Mouse (Mus musculus) T-helper 1 cell (primary cell): Measurements from ENCODE around the gene Slc15a2.

ENCODE experiments used
- in situ Hi-C: fragments of 300-600 bp; cut with MboI, MseI; formaldehyde crosslinking; loops from one replicate; pipeline ENCODE4 v1.15.1; 2025; ENCODE audit warnings: high pct_unique_total_duplicates

Slc15a2 gene

DNA sequence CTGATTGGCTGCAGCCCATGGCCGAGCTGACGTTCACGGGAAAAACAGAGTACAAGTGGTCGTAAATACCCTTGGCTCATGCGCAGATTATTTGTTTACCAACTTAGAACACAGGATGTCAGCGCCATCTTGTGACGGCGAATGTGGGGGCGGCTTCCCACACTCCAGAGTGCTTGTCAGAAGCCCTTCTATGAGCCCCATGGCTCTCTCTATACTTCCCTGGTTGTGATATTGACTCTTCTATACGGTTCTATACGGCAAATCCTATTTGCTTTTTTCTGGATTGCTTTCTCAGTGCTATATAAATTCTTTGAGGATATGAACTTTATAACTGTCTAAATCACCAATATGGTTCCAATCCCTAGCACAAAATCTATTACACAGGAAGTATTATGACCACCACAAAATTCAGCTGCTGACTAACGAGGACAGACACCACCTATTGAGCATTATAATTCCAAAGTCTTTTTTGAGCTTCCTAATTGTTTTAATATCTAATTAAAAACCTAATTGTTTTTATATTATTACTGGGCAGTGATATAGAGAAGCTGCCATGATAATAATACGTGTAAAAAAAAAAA lies 14.5 kb downstream of the Slc15a2 start:
- in situ Hi-C loops, result no loop called here

DNA sequence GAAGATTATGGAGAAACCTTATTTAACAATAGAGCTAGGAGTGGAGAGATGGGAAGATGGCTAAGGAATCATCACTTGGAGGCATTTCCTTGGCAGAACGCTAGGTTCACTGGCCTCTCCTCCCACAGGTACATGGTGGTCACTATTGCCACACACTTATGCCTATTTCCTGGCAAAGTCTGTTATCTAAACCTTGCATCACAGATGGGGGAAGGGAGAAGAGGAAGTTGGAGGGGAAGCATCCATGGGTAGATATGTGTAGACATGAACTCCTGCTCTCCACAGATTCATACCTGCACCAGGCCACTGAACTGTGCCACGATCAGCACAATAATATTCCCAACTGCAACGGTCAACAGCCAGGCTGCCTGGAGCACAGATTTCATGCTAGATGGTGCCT lies 32.8 kb downstream of the Slc15a2 start:
- in situ Hi-C loops, result no loop called here

DNA sequence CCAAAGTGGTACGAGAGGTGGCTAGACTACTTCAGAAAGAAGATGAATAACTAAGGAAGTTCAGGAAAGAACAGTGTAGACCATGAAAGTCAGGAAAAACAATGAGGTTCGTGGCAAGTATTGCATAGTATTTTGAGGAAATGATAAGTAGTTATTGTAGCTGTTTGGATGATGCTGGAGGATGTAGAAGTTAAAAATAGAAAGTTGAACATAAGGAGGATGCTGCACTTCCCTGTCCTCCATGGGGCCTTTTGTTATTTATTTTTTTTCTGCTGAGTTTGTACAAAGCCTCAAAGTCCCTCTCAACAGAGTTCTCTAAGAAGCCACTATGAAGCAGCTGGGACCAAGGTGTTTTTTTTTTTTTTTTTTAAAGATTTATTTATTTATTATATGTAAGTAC lies 37.0 kb downstream of the Slc15a2 start:
- in situ Hi-C loops, result loop anchor here (25.0 kb wide), 1 partner anchor 1385 kb away; the partner anchor contains the start of gene Sec22a

DNA sequence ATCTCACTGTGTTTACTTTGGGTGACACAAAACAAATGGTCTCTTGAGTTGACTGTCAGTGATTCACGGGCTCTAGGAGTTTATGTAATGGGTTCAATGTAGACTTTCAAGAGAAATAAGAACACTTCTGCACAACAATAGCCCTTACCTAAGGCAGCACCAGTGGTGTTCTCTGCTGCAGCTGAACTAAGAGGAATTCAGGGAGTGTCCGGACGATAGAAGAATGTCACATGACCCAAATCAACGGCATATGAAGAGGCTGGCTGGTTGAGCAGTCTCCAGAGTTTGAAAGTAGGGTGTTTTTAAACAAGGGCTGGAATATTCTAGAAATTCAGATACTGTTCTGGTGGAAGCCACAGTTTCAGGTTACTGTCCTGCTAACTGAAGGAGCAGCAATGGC lies 37.7 kb downstream of the Slc15a2 start:
- in situ Hi-C loops, result loop anchor here (25.0 kb wide), 1 partner anchor 1385 kb away; the partner anchor contains the start of gene Sec22a

DNA sequence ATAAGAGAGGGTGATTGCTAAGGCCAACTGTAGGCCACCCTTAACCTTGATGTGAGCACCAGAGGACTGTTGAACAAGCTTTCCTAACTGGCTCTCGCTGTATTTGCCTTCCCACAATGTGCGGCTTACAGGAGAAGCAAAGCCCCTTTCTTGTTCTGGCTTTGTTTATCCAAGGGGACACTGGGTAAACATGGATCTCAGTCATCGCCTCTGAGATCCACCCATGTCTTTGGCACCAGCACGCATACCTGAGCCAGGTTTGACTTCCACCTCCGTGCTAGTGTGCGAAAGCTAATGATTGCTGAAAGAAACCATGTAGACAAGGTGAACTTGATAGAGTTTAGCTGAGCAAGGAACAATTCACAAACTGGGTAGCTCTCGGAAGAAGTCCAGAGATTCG lies 41.2 kb downstream of the Slc15a2 start:
- in situ Hi-C loops, result loop anchor here (25.0 kb wide), 1 partner anchor 1381 kb away; the partner anchor contains the start of gene Sec22a

DNA sequence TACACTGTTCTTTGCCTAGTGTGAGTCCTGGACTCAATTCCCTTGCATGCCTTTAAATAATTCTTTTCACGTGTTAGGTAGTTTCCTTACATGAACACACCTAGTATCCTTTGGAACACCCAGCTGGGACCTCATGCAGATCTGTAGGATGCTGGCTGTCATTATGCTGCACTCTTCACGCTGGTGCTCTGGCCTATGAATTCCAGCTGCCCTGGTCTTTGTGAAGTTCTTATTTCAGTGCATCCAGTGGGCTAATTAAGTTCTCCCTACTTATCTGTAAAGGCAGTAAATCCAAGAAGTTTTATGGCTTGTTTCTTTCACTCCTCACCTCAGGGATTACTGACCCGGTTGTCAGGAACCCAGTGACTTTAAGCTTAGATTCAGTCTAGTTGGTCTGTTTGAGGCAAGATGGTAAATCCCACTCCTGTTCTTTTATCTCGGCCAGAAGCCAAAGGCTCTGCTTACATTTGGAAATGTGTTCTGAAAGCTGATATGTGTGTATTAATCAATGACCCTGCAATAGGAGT lies 45.3 kb downstream of the Slc15a2 start:
- in situ Hi-C loops, result loop anchor here (25.0 kb wide), 1 partner anchor 1377 kb away; the partner anchor contains the start of gene Sec22a

DNA sequence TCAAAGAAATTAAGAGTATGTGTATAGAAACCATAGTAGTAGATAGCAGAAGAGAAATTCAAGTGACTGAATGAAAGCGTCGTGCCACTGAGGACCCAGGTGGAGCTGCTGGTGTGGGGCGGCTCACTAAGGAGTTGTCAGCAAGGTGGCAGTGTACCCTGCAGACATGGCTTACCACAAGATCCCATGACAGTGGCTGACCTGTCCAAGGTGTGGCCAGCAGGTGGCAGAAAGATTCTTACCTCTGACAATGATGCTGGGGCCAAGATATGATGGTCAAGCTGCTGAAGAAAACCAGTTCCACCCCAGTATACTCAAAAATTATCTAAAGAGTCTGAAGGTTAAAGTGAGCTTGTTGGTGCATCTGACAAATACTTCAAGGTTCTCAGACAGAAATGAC lies 49.3 kb downstream of the Slc15a2 start:
- in situ Hi-C loops, result loop anchor here (25.0 kb wide), 1 partner anchor 1373 kb away; the partner anchor contains the start of gene Sec22a

DNA sequence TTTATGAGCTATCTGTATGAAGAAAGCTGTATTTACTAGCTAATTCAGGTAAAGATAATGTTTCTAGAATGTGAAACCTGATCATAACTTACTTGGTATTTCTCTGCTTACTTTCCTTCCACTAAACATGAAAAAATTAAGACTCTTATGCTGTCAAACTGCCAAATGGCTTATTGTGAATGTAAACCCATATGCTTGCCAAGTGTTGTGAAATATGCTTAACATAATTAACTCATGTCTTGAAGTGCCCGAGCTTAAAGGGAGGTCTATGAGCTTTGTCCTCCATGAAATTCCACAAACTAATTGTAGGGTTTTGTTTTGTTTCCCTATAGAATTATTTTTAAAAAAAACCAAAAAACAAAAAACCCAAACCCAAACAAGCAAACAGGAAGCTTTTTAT lies 50.9 kb downstream of the Slc15a2 start:
- in situ Hi-C loops, result loop anchor here (25.0 kb wide), 1 partner anchor 1372 kb away; the partner anchor contains the start of gene Sec22a

DNA sequence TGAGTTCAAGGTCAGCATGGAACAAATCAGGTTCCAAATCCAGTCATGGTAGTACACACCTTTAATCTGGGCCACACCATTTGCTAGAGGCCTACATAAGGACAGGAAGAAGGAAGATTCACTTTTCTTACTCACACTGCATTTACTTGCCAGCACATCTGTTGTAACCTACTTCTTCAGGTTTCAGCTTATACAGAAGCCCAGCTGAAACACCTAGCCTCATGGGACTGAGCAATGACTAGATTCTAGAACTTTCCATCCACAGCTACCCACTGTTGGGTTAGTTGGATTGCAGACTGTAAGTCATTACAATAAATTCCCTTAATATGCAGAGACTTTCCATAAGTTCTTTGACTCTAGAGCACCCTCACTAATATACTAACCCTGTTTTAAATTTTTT lies 52.2 kb downstream of the Slc15a2 start:
- in situ Hi-C loops, result loop anchor here (25.0 kb wide), 1 partner anchor 1370 kb away; the partner anchor contains the start of gene Sec22a

DNA sequence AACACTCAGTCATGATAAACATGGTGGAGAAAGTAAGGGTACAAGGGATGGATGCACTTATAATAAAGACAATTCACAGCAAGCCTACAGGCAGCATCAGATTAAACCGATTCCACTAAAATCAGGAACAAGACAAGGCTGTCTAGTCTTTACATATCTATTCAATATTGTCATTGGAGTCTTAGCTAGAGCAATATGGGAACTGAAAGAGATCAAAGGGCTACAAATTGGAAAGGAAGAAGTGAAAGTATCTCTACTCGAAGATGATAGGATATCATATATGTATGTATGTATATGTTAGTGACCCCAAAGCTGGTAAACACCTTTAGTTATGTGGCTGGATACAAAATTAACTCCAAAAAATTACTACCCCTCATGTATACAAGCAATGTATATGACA lies 55.8 kb downstream of the Slc15a2 start:
- in situ Hi-C loops, result loop anchor here (5.0 to 25.0 kb wide), 2 partner anchors 257 to 1367 kb away; partner anchors contain the start of gene Sec22a

DNA sequence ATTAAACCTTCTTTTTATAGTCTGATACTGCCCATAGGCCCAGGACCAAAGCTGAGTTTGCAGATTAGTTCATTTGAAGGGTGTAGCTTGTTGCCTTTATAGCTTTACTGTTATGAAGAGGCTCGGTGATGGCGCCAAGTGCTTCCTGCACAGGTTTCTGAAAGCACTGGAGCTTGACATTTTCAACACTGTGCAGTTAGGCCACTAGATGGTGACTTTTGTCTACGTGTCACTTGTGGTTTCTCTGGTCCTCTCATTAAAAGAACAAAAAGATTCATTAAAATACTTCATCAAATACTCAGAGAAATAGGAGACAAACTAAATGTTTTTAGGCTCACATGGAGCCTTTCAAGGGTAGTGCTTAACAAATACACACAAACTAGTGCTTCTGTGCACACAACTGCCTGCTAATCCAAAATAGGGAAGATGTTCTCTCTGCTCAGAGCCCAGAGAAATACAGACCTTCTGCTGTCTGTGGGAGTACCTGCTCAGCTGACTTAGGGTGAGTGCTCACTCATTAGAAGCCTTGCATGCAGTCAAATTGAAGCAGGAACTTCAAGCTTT lies 60.8 kb downstream of the Slc15a2 start:
- in situ Hi-C loops, result loop anchor here (5.0 kb wide), 1 partner anchor 88 kb away; no protein-coding TSS in a partner anchor

DNA sequence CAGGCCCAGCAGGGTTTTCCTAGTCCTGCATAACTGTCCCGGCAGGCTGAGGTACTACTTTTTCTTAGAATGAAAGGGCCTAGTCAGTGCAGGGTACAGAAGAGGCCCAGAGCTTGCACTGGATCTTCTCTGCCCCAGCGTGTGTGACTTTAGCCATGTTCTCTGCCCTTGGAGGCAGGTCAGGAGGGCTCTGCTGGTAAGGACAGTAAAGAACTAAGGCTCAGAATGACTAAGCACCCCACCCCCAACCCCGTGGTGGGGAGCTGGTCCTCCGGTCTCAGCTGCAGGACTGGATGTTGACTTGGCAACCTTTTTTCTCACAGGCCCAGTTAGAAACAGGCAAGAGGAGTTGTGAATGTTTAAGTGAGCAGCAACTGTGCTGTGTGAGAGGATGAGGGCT lies 62.0 kb downstream of the Slc15a2 start:
- in situ Hi-C loops, result loop anchor here (5.0 kb wide), 1 partner anchor 90 kb away; no protein-coding TSS in a partner anchor

DNA sequence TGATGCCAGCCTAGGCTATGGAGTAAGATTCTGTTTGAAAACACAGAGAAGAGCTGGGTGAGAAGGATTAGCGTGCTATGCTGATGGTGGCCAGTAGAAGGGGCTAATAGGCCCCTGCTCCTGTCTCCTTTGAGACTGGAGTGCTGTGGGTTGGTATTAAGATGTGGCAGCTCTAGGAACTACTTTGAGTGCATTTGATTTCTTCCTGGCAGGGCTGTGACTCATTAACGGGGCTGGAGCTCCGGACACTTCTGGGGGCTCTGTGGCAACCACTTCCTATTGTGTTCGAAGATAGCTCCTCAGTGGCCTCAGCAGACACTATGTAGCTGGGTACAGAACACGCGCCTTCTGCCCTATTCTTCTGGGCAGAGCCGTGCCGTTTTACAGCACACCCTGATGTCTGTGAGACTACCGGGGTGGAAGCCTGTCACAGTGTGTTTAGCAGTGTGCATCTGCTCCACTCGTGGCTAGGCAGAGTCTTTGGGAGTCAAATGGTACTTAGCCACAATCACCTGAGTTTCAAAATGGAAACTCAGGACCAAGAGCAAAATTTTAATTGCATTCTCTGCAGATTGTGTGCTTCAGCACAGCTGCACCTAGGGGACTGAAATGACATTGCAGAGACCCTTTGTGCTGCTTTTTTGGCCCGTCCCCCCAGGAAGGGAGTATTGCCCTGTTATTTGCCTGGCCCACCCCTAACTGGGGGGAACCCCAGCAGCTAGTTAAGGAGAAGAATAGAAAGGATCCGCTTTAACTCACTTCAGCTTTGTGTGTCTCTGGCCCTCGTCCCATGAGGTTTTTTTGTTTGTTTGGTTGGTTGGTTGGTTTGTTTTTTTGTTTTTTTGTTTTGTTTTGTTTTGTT lies 64.3 kb downstream of the Slc15a2 start:
- in situ Hi-C loops, result loop anchor here (5.0 kb wide), 1 partner anchor 92 kb away; no protein-coding TSS in a partner anchor

DNA sequence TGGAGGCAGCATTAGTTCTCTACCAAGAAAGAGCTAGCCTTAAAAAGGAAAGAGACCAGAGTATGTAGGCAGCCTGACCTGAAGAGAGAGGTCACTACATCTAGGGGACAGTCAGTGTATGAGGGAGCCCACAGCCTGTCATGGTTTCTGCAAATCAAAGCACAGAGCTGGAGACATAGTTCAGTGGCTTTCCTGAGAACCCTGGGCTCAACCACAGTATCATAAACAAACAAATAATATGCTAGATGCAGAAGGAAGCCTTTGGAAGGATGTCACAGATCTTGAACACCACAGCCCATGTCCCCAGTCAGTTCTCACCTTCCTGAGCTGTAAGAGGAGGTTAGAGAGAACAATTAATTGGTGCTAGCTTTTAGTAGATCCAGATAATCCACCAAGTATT lies 66.1 kb downstream of the Slc15a2 start:
- in situ Hi-C loops, result loop anchor here (5.0 kb wide), 1 partner anchor 289 kb away; no protein-coding TSS in a partner anchor

DNA sequence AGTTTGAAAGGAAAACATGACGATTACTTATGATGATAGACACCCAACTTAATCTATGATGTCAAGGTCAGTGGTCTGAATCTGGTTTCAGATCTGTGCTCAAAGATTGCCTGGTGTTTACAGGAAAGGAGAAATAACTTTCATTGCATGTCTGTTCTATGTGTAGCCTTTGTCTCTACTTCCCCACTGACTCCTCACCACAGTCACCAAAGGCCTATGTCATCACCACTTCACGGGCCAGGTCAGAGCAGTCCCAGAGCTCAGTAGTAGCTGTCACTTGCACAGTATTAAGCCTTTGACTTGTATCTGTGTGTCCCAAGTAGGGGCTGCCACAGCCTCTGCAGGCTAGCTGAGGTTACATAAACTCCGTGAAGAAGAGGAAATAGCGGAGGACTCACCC lies 67.3 kb downstream of the Slc15a2 start:
- in situ Hi-C loops, result loop anchor here (5.0 kb wide), 1 partner anchor 290 kb away; no protein-coding TSS in a partner anchor

DNA sequence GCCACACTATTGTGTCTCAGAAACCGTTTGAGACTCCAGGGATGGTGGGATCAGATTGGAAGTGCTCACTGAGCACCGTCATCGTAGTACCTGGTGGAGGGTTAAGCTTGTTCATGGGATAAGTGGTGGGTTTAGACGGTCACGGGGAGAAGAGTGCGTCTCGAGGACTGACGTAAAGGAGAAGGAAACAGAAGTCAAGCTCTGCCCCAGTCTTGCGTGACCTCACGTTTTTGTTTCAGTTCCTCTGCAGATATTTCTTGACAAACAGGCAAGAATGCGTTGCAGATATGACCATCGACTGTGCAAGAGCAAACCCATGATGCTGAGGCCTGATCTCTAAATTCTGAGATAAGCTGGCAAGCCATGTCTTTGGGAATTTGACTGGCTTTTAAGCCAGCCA lies 73.0 kb downstream of the Slc15a2 start:
- in situ Hi-C loops, result no loop called here

DNA sequence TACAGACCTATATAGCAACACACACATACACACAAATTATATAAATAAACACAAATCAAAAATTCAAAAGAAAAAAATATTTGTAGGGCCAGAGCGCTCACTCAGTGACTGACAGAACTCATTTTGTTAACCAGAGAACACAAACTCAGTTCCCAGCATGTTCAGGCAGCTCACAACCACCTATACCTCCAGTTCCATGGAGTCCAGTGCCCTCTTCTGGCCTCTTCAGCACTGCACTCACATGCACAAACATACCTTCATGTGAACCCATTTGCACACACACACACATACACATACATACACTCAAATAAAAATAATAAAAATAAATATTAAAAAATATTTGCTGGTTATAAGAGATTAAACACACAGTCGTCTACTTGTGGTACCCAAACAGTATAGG lies 74.0 kb downstream of the Slc15a2 start:
- in situ Hi-C loops, result no loop called here

DNA sequence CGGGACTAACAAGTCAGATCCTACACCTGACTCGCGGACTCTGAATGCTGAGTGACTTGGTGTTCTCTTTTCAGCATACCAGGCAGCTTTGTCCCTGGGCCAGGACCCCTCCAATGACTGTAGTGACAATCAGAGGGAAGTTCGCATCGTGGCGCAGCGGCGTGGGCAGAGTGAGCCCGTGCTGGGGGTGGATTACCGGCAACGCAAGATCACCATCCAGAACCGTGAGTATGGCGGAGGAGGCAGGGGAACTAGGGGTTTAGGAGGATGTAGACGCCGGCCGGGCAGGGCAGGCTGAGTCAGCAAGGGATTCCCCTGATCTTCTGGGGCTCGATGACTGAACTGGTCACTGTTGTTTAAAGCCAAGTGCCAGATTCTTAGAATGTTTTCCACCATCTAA lies 75.4 kb downstream of the Slc15a2 start:
- in situ Hi-C loops, result loop anchor here (5.0 kb wide), 1 partner anchor 67 kb away; no protein-coding TSS in a partner anchor

DNA sequence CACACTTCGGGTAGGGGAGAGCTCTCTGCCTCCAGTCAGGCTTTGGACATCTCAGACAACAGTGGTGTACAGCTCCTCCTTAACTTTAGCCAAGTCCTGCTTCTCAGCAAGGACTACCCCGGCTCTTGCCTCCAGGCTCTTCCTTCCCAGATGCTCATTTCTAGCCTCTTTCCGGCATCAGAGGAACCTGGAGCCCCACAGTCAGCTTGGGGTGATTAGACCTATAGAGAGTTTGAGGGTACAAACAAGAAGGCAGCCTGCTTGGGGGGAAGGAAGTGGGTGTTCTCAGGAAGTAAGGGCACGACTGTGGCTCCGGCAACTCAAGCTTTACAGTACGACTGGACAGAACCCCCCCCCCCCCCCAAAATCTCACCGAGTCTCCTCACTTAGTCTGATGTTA lies 76.0 kb downstream of the Slc15a2 start:
- in situ Hi-C loops, result loop anchor here (5.0 kb wide), 1 partner anchor 66 kb away; no protein-coding TSS in a partner anchor

DNA sequence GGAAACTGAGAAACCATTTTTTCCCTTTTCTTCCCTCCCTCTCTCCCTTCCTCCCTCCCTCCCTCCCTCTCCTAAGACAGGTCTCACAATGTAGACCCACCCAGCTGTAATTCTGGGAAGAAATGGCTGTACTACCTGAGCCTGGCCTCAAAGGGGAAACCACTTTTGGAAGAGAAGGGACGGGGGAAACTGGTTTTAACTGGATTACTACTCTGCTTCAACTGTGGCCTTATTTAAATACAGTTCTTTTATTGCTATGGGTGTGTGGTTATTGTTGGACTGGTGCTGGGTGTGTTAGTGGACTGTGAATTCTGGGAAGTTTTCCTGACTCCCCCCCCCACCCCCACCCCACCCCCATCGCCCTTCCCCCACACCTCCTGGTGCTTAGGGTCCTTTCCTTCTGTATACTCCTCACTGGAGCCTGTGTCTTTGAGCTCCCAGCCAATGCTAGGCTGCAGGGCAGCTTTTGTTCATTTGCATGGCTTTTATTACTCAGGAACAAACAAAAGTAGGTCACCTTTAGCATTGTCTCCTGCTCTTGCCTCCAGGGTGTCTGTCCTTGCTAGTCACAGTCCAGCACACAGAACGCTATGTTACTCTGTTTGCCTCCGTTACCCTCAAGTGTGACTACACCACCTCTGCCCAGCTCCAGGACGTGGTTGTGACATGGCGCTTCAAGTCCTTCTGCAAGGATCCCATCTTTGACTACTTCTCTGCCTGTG lies 76.9 kb downstream of the Slc15a2 start:
- in situ Hi-C loops, result loop anchor here (5.0 kb wide), 1 partner anchor 66 kb away; no protein-coding TSS in a partner anchor

DNA sequence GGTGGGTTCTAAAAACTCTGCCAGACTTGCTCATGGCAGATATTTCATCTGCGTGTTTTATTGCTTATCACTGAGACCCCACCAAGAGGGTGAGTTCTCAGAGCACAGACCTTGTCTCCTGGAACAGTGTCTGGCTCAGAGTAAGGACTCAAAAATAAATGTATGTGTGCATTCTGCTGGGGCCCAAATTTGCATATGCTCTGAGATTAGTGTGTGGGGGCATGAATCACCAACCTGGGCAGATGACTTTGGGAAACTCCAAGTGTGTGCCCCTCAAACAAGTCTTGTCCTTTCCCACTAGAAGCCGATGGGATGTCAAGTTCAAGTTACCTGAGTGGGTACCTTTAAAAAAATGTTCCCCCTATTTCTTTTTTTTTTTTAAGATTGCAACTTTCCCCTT lies 84.3 kb downstream of the Slc15a2 start:
- in situ Hi-C loops, result no loop called here
